Mouse (Mus musculus) heart, postnatal 25 days (tissue): ENCODE data around the gene Usp49. TPM values are rescaled to one million over a fixed set of nuclear protein-coding genes. Genes with fewer than 3 reads are reported as not detected.

ENCODE experiments used
- DNase-seq: peaks from one replicate; pipeline ENCODE4 v3.0.0; 2022; ENCODE audit warnings: low spot score
- intact Hi-C: fragments of 180-260 bp; cut with DNase I; formaldehyde crosslinking; loops from one replicate; pipeline ENCODE4 v1.15.1; 2025
- total RNA-seq, 2 experiments: library from RNA; stranded (reverse); gene quantifications; 2 replicates each; pipeline ENCODE4 v1.2.3; 2021

Gene Usp49
- total RNA-seq, 2 experiments from 2014 or later, result 3.3 to 4.0 TPM

- intact Hi-C loops, result no loop called here
- no peak for DNase-seq
Measured at GRCm38 (mm10) chr17:47710036-47710435, 79.5 kb downstream of the Usp49 start.

- DNase-seq, result no peak
- intact Hi-C loops, result no loop called here
Measured at GRCm38 (mm10) chr17:47711883-47712282, 81.4 kb downstream of the Usp49 start.

GRCm38 (mm10) chr17:47712889-47713571, 82.5 kb downstream of the Usp49 start:
- intact Hi-C loops, result no loop called here
- no peak for DNase-seq

GRCm38 (mm10) chr17:47715037-47715436, 84.5 kb downstream of the Usp49 start:
- no peak for DNase-seq
- intact Hi-C loops, result no loop called here

- no peak for DNase-seq
- intact Hi-C loops, result no loop called here
Measured at GRCm38 (mm10) chr17:47721183-47721582, 90.7 kb downstream of the Usp49 start.

GRCm38 (mm10) chr17:47726566-47726965, 96.1 kb downstream of the Usp49 start, which contains the start of gene Pgc:
Pgc (plus strand) TSS chr17:47726842.
- intact Hi-C loops, result no loop called here
- no peak for DNase-seq

- no peak for DNase-seq
- intact Hi-C loops, result no loop called here
Measured at GRCm38 (mm10) chr17:47730633-47731575, 100.4 kb downstream of the Usp49 start.

GRCm38 (mm10) chr17:47735553-47736100, 105.1 kb downstream of the Usp49 start:
- intact Hi-C loops, result no loop called here
- no peak for DNase-seq

Other genes starting within 250 kb of the Usp49 start
- under 1 TPM; 0.36 to 0.65 TPM for gene Guca1b, start 245.3 kb upstream of the Usp49 start, total RNA-seq
- under 1 TPM in 1 of 2 experiments, not detected in 1; 0.39 TPM for gene Guca1a, start 230.1 kb upstream of the Usp49 start, total RNA-seq
- gene AI661453, start 194.1 kb upstream of the Usp49 start, total RNA-seq, result 1 to 10 TPM in 1 of 2 experiments, under 1 TPM in 1; 0.96 to 2.0 TPM
- not detected for gene 1700001C19Rik, start 193.3 kb upstream of the Usp49 start, total RNA-seq
- gene Taf8, start 128.4 kb upstream of the Usp49 start, total RNA-seq, result 10 to 100 TPM in 1 of 2 experiments, 1 to 10 TPM in 1; 10.0 to 11.4 TPM
- 10 to 100 TPM; 75.6 to 87.9 TPM for gene Ccnd3, start 125.6 kb upstream of the Usp49 start, total RNA-seq
- 10 to 100 TPM; 15.0 to 15.8 TPM for gene Bysl, start 19.2 kb upstream of the Usp49 start, total RNA-seq
- 10 to 100 TPM; 18.3 to 20.1 TPM for gene Med20, start 19.1 kb upstream of the Usp49 start, total RNA-seq
- 1 to 10 TPM; 2.3 to 2.5 TPM for gene Gm20517, start 19.1 kb upstream of the Usp49 start, total RNA-seq
- 100 to 1,000 TPM; 121 to 131 TPM for gene Tomm6, start 57.7 kb downstream of the Usp49 start, total RNA-seq
- 1 to 10 TPM; 4.9 to 5.2 TPM for gene Frs3, start 58.3 kb downstream of the Usp49 start, total RNA-seq
- gene Gm21981, start 63.8 kb downstream of the Usp49 start, total RNA-seq, result 1 to 10 TPM in 1 of 2 experiments, under 1 TPM in 1; 0.55 to 1.0 TPM
- gene Prickle4, start 64.0 kb downstream of the Usp49 start, total RNA-seq, result 1 to 10 TPM; 3.8 to 5.6 TPM
- not detected for gene Pgc, start 96.2 kb downstream of the Usp49 start, total RNA-seq
- gene Tfeb, start 106.3 kb downstream of the Usp49 start, total RNA-seq, result 10 to 100 TPM; 40.8 to 45.7 TPM
- gene Mdfi, start 204.0 kb downstream of the Usp49 start, total RNA-seq, result 1 to 10 TPM; 2.4 TPM